ENCODE assay signal across 8 mouse cellular contexts in genomic region chr19:24476929-24477882, GRCm38 (mm10). TPM values are rescaled to one million over a fixed set of nuclear protein-coding genes. Genes with fewer than 3 reads are reported as not detected.
DNase-seq lines count a peak whose midpoint lies in the region; ATAC-seq and TF ChIP-seq lines count a peak whose summit lies in the region.

Gene Fam122a (minus strand): TSS chr19:24477356.

- H3K79me3 ChIP-seq in C2C12 (ENCODE audit: low read depth), result peaks cover 7% of the 10 kb centered on the region

- no peaks in the 10 kb centered on the region for H3K9me3 ChIP-seq in erythroblast, embryonic 14.5 days (ENCODE audit: control insufficient read depth, low read length)
- H3K9me3 ChIP-seq in heart, embryonic 12.5 days (replicated peaks), result no peaks in the 10 kb centered on the region
- H3K9me3 ChIP-seq in kidney, postnatal 0 days (replicated peaks; ENCODE audit: low read length), result no peaks in the 10 kb centered on the region
- H3K9me3 ChIP-seq in liver, embryonic 11.5 days (ENCODE audit: control insufficient read depth, low read length), result no peaks in the 10 kb centered on the region
- no peaks in the 10 kb centered on the region for H3K9me3 ChIP-seq in stomach, embryonic 14.5 days (ENCODE audit: control insufficient read depth, low read depth, low read length)

- H3K4me3 ChIP-seq in C2C12 (ENCODE audit: insufficient read depth, poor library complexity, severe bottlenecking), result peak within 1 kb of the TSS; percentile 51
- peak within 1 kb of the TSS; percentile 93 for H3K4me3 ChIP-seq in erythroblast, embryonic 14.5 days (replicated peaks)
- peak within 1 kb of the TSS; percentile 67 for H3K4me3 ChIP-seq in heart, embryonic 12.5 days
- peak within 1 kb of the TSS; percentile 65 for H3K4me3 ChIP-seq in kidney, postnatal 0 days (replicated peaks; ENCODE audit: low read depth, low read length)
- H3K4me3 ChIP-seq in liver, embryonic 11.5 days (ENCODE audit: low read depth, low read length), result peak within 1 kb of the TSS; percentile 76
- H3K4me3 ChIP-seq in stomach, embryonic 14.5 days (ENCODE audit: low read depth, low read length), result peak within 1 kb of the TSS; percentile 87

- peak within 1 kb of the TSS; percentile 92 for H3K27ac ChIP-seq in heart, embryonic 12.5 days (ENCODE audit: poor library complexity, severe bottlenecking)
- peak within 1 kb of the TSS; percentile 88 for H3K27ac ChIP-seq in kidney, postnatal 0 days
- peak within 1 kb of the TSS; percentile 85 for H3K27ac ChIP-seq in liver, embryonic 11.5 days (ENCODE audit: low read depth, low read length)
- H3K27ac ChIP-seq in stomach, embryonic 14.5 days (ENCODE audit: low read length), result peak within 1 kb of the TSS; percentile 87

- H3K4me2 ChIP-seq in heart, embryonic 12.5 days, result peak within 1 kb of the TSS; percentile 74
- peak within 1 kb of the TSS; percentile 76 for H3K4me2 ChIP-seq in kidney, postnatal 0 days (ENCODE audit: low read length)
- peak within 1 kb of the TSS; percentile 85 for H3K4me2 ChIP-seq in liver, embryonic 11.5 days
- H3K4me2 ChIP-seq in stomach, embryonic 14.5 days (replicated peaks; ENCODE audit: low read depth, low read length), result peak within 1 kb of the TSS; percentile 81

- peak within 1 kb of the TSS; percentile 91 for H3ac ChIP-seq in C2C12 (ENCODE audit: control insufficient read depth, insufficient read length, low read depth)

- H3K4me1 ChIP-seq in erythroblast, embryonic 14.5 days (ENCODE audit: control insufficient read depth), result peaks cover 48% of the 10 kb centered on the region
- H3K4me1 ChIP-seq in heart, embryonic 12.5 days (replicated peaks), result peaks cover 26% of the 10 kb centered on the region
- no peaks in the 10 kb centered on the region; the same call in 1 of the 2 replicates for H3K4me1 ChIP-seq in kidney, postnatal 0 days (replicated peaks; ENCODE audit: insufficient read depth, low read length)
- H3K4me1 ChIP-seq in liver, embryonic 11.5 days (replicated peaks; ENCODE audit: control insufficient read depth, insufficient read depth, low read length), result 0 out of 2 replicates have a peak, but pooled peaks cover 2% of the 10 kb centered on the region
- peaks cover 7% of the 10 kb centered on the region; the same call in 1 of the 2 replicates for H3K4me1 ChIP-seq in stomach, embryonic 14.5 days (ENCODE audit: control insufficient read depth, insufficient read depth, low read length)

- TF ChIP-seq POLR2A in brain, embryonic 14.5 days (IDR thresholded peaks at IDR 0.05; ENCODE audit: borderline replicate concordance, extremely low read depth, insufficient read depth, insufficient read length, poor library complexity, severe bottlenecking), result peak; percentile 86

- no peaks in the 10 kb centered on the region for H3K27me3 ChIP-seq in C2C12 (ENCODE audit: control insufficient read depth, insufficient read depth, insufficient read length)
- no peaks in the 10 kb centered on the region for H3K27me3 ChIP-seq in erythroblast, embryonic 14.5 days (ENCODE audit: control insufficient read depth)
- H3K27me3 ChIP-seq in heart, embryonic 12.5 days (replicated peaks), result no peaks in the 10 kb centered on the region
- no peaks in the 10 kb centered on the region for H3K27me3 ChIP-seq in kidney, postnatal 0 days (ENCODE audit: insufficient read depth, low read length)
- no peaks in the 10 kb centered on the region for H3K27me3 ChIP-seq in liver, embryonic 11.5 days (replicated peaks; ENCODE audit: control insufficient read depth, insufficient read depth, low read length)
- no peaks in the 10 kb centered on the region for H3K27me3 ChIP-seq in stomach, embryonic 14.5 days (ENCODE audit: control insufficient read depth, insufficient read depth, low read length)

- H3K9ac ChIP-seq in heart, embryonic 12.5 days, result peak within 1 kb of the TSS; percentile 84
- peak within 1 kb of the TSS; percentile 90 for H3K9ac ChIP-seq in kidney, postnatal 0 days (ENCODE audit: low read depth, low read length)
- H3K9ac ChIP-seq in liver, embryonic 11.5 days (ENCODE audit: low read depth, low read length), result peak within 1 kb of the TSS; percentile 93
- H3K9ac ChIP-seq in stomach, embryonic 14.5 days (replicated peaks; ENCODE audit: low read depth, low read length), result peak within 1 kb of the TSS; percentile 87

- DNase-seq in brain, embryonic 14.5 days (ENCODE audit: low read depth), result peak; percentile 97
- DNase-seq in kidney, postnatal 0 days (ENCODE audit: low spot score), result peak; percentile 96
- DNase-seq in liver, embryonic 11.5 days (ENCODE audit: low spot score), result peak; percentile 88
- peak; percentile 96 for DNase-seq in naive thymus-derived CD4-positive, alpha-beta T cell, adult 2 months (ENCODE audit: low read depth)

- 4% methylated on average over 86 of the region's 92 CpGs for WGBS in heart, embryonic 12.5 days
- under 1% methylated on average over 76 of the region's 92 CpGs for WGBS in kidney, postnatal 0 days
- under 1% methylated on average over 92 of the region's 92 CpGs for WGBS in liver, embryonic 11.5 days
- WGBS in stomach, embryonic 14.5 days, result under 1% methylated on average over 91 of the region's 92 CpGs

- peak; percentile 97 for ATAC-seq in heart, embryonic 12.5 days (ENCODE audit: insufficient number of reproducible peaks, low FRiP score)
- peak; percentile 98 for ATAC-seq in kidney, postnatal 0 days (replicated peaks; ENCODE audit: low FRiP score, low read depth)
- ATAC-seq in liver, embryonic 11.5 days (replicated peaks; ENCODE audit: low FRiP score), result peak; percentile 93
- ATAC-seq in stomach, embryonic 14.5 days (ENCODE audit: insufficient number of reproducible peaks, insufficient read depth, low FRiP score, low read depth), result peak; percentile 96

- H3K79me2 ChIP-seq in C2C12 (ENCODE audit: control insufficient read depth, insufficient read depth), result peaks cover 16% of the 10 kb centered on the region

- peak; percentile 33 for TF ChIP-seq CTCF in C2C12 (IDR thresholded peaks at IDR 0.05; ENCODE audit: control insufficient read depth, insufficient read depth, insufficient read length)
- no peak for TF ChIP-seq CTCF in brain, embryonic 14.5 days (IDR thresholded peaks at IDR 0.05; ENCODE audit: borderline replicate concordance, extremely low read depth, insufficient read depth, insufficient read length)
- 0 out of 2 replicates have a peak, but pooled peaks have one; percentile 28 for TF ChIP-seq CTCF in kidney, postnatal 0 days (IDR thresholded peaks at IDR 0.05; ENCODE audit: low read depth)

- no peaks in the 10 kb centered on the region for H3K36me3 ChIP-seq in C2C12 (ENCODE audit: control insufficient read depth, insufficient read depth)
- peaks cover 45% of the 10 kb centered on the region for H3K36me3 ChIP-seq in erythroblast, embryonic 14.5 days (ENCODE audit: control insufficient read depth)
- peaks cover 8% of the 10 kb centered on the region for H3K36me3 ChIP-seq in heart, embryonic 12.5 days
- H3K36me3 ChIP-seq in kidney, postnatal 0 days (ENCODE audit: insufficient read depth, low read length), result no peaks in the 10 kb centered on the region
- no peaks in the 10 kb centered on the region for H3K36me3 ChIP-seq in liver, embryonic 11.5 days (ENCODE audit: control insufficient read depth, insufficient read depth, low read length)
- H3K36me3 ChIP-seq in stomach, embryonic 14.5 days (ENCODE audit: control insufficient read depth, insufficient read depth, low read length), result no peaks in the 10 kb centered on the region

TF ChIP-seq in C2C12, 6 proteins besides CTCF, POLR2A, EP300 and RAD21:
- TF ChIP-seq MYOG (IDR thresholded peaks at IDR 0.05; ENCODE audit: control insufficient read depth, extremely low read depth, insufficient read length), result no peak
- TF ChIP-seq MYOD1 (IDR thresholded peaks at IDR 0.05; ENCODE audit: control insufficient read depth, insufficient read length, low read depth), result no peak
- TF ChIP-seq CEBPB (IDR thresholded peaks at IDR 0.05; ENCODE audit: low read depth), result no peak
- TF ChIP-seq MAX (IDR thresholded peaks at IDR 0.05), result no peak
- no peak for TF ChIP-seq USF1 (IDR thresholded peaks at IDR 0.05; ENCODE audit: low read depth)
- no peak for TF ChIP-seq FOSL1 (IDR thresholded peaks at IDR 0.05; ENCODE audit: insufficient read depth, low read length, poor library complexity, severe bottlenecking)

RNA-seq across cellular contexts. Expression of gene Fam122a, which starts in this region (rescaled TPM):
- 17.6 TPM for polyA plus RNA-seq in C2C12 (2012; fragmentation: generic; extraction: Trizol)
- polyA plus RNA-seq in brain, embryonic 14.5 days (2012; rRNA removed), result 31.3 and 34.3 TPM in 2 replicates
- polyA plus RNA-seq in erythroblast, embryonic 14.5 days (2012), result 4.7 and 5.2 TPM in 2 replicates
- polyA plus RNA-seq in heart, embryonic 12.5 days (2016; fragmentation: Nextera tagmentation; extraction: Ambion mirVana), result 53.4 and 56.1 TPM in 2 replicates
- 63.8 and 65.6 TPM in 2 replicates for polyA plus RNA-seq in kidney, postnatal 0 days (2015; fragmentation: Nextera tagmentation; extraction: Ambion mirVana)
- 40.1 and 40.3 TPM in 2 replicates for polyA plus RNA-seq in liver, embryonic 11.5 days (2014; fragmentation: Nextera tagmentation; extraction: Ambion mirVana)
- 52.2 and 54.1 TPM in 2 replicates for polyA plus RNA-seq in stomach, embryonic 14.5 days (2014; fragmentation: Nextera tagmentation; extraction: Ambion mirVana)

Comparison
In these comparisons a context has a peak if more than half of its experiments do, and no peak if none do; other contexts are left out.
1. Peak in every context shown above with its lines: DNase-seq, ATAC-seq, H3K4me3 ChIP-seq and H3K27ac ChIP-seq.